Mouse (Mus musculus) heart, postnatal 4 days (tissue): ENCODE results near the gene Fam228b. TPM values are rescaled to one million over a fixed set of nuclear protein-coding genes. Genes with fewer than 3 reads are reported as not detected.

Experiments
- total RNA-seq, 2 experiments: library from RNA; stranded (reverse); gene quantifications; 2 replicates each; pipeline ENCODE4 v1.2.3; 2021

Gene Fam228b
- total RNA-seq, 2 experiments from 2014 or later: 4.3 to 5.0 TPM

Other genes with a start within 250 kb of the Fam228b start
- gene Itsn2, start 176.6 kb downstream of the Fam228b start, total RNA-seq: 10 to 100 TPM; 54.0 to 54.8 TPM
- gene Gm3625, start 176.3 kb downstream of the Fam228b start, total RNA-seq: not detected
- not detected for gene Fam228a, start 30.8 kb downstream of the Fam228b start, total RNA-seq
- 1 to 10 TPM; 3.2 to 3.7 TPM for gene Pfn4, start 245 bp downstream of the Fam228b start, total RNA-seq
- gene Sf3b6, start 48.3 kb upstream of the Fam228b start, total RNA-seq: 10 to 100 TPM; 69.2 to 70.5 TPM
- gene Fkbp1b, start 72.3 kb upstream of the Fam228b start, total RNA-seq: 1 to 10 TPM; 4.0 to 8.8 TPM
- 10 to 100 TPM in 1 of 2 experiments, 1 to 10 TPM in 1; 9.3 to 11.4 TPM for gene Wdcp, start 74.0 kb upstream of the Fam228b start, total RNA-seq
- gene Mfsd2b, start 105.1 kb upstream of the Fam228b start, total RNA-seq: 1 to 10 TPM; 1.3 to 1.6 TPM
- 10 to 100 TPM; 44.9 to 49.0 TPM for gene Ubxn2a, start 138.4 kb upstream of the Fam228b start, total RNA-seq
- gene Atad2b, start 148.1 kb upstream of the Fam228b start, total RNA-seq: 10 to 100 TPM; 28.2 to 32.2 TPM